Mouse (Mus musculus) lung, postnatal 0 days (tissue): ENCODE results near the gene Chd2. TPM values are rescaled to one million over a fixed set of nuclear protein-coding genes. Genes with fewer than 3 reads are reported as not detected.

ENCODE experiments used
- ATAC-seq: fragments of 200-750 bp; cut with Nextera tagmentation; 2 replicates; pipeline ENCODE4 v1.8.0; 2017; ENCODE audit warnings: moderate library complexity
- DNase-seq: peaks from one replicate; pipeline ENCODE4 v3.0.0-alpha.2; 2016; ENCODE audit warnings: low spot score
- H3K27ac ChIP-seq: fragments of 300-500 bp; sonication (generic); 2 replicates; pipeline ENCODE4 v1.5.1; 2014; ENCODE audit warnings: antibody characterized with exemption, mild to moderate bottlenecking, low read length, mixed read lengths
- H3K27me3 ChIP-seq: fragments of 300-500 bp; sonication (generic); replicated peaks from 2 replicates; pipeline ENCODE4 v1.6.1; 2014; ENCODE audit warnings: low read length, mixed read lengths; ENCODE audit not compliant: insufficient read depth
- H3K36me3 ChIP-seq: fragments of 300-500 bp; sonication (generic); 2 replicates; pipeline ENCODE4 v1.6.1; 2014; ENCODE audit warnings: low read length, mixed read lengths; ENCODE audit not compliant: insufficient read depth
- H3K4me1 ChIP-seq: fragments of 300-500 bp; sonication (generic); 2 replicates; pipeline ENCODE4 v1.6.1; 2014; ENCODE audit warnings: antibody characterized with exemption, low read depth, low read length, mixed read lengths; ENCODE audit not compliant: insufficient read depth
- H3K4me2 ChIP-seq: fragments of 300-500 bp; sonication (generic); replicated peaks from 2 replicates; pipeline ENCODE4 v1.6.1; 2014; ENCODE audit warnings: low read depth, mild to moderate bottlenecking, low read length, moderate library complexity, mixed read lengths
- H3K4me3 ChIP-seq: fragments of 300-500 bp; sonication (generic); 2 replicates; pipeline ENCODE4 v1.5.1; 2014; ENCODE audit warnings: low read depth, low read length
- H3K9ac ChIP-seq: fragments of 300-500 bp; sonication (generic); replicated peaks from 2 replicates; pipeline ENCODE4 v1.6.1; 2014; ENCODE audit warnings: low read depth, mild to moderate bottlenecking
- H3K9me3 ChIP-seq: fragments of 300-500 bp; sonication (generic); 2 replicates; pipeline ENCODE4 v1.6.1; 2016; ENCODE audit warnings: low read length, mixed read lengths
- CTCF ChIP-seq: IDR thresholded peaks from 2 replicates; pipeline ENCODE4 v1.5.1; 2016; ENCODE audit warnings: antibody characterized with exemption, mild to moderate bottlenecking
- EP300 ChIP-seq: IDR thresholded peaks from 2 replicates; pipeline ENCODE4 v1.6.1; 2016; ENCODE audit warnings: antibody characterized with exemption, mild to moderate bottlenecking, control low read depth
- WGBS: fragments of 180-500 bp; shearing (Covaris S2); extraction: QIAGEN DNeasy Blood & Tissue Kit; methylation state at CpG from one replicate; pipeline ENCODE4 v1.1.7; 2014; 5-methylcytosine and 5-hydroxymethylcytosine counted together
- polyA plus RNA-seq: library from polyadenylated mRNA; unstranded; fragments of >200 nt; fragmentation: Nextera tagmentation; extraction: Ambion mirVana; gene quantifications from 2 replicates; pipeline ENCODE4 v1.2.1, GENCODE M21; 2015

Gene Chd2
- polyA plus RNA-seq, 1 experiment from 2014 or later = 38.0 TPM

GRCm38 (mm10) chr7:73553160-73553559, 11.5 kb upstream of the Chd2 start:
- Histone ChIP-seq H3K9ac (no peak overlapping the region), H3K27ac (no peak overlapping the region), H3K4me3 (no peak overlapping the region), H3K9me3 (no peaks in the 10 kb centered on the region), H3K4me1 (peaks cover 5% of the 10 kb centered on the region; the same call in 1 of the 2 replicates), H3K36me3 (peaks cover 10% of the 10 kb centered on the region; the same call in 1 of the 2 replicates), H3K4me2 (peak overlapping the region; percentile 47; the same call in 1 of the 2 replicates), H3K27me3 (no peaks in the 10 kb centered on the region)
- no peak for DNase-seq
- no peak for TF ChIP-seq CTCF
- WGBS = 33% methylated on average over 2 of the region's 2 CpGs
- ATAC-seq = no peak

- DNase-seq (no peak), ATAC-seq (peak; percentile 41; the same call in 1 of the 2 replicates)
- 43% methylated on average over 7 of the region's 7 CpGs for WGBS
- H3K27ac ChIP-seq = no peak overlapping the region
- peaks cover 8% of the 10 kb centered on the region; the same call in 1 of the 2 replicates for H3K4me1 ChIP-seq
- no peaks in the 10 kb centered on the region for H3K9me3 ChIP-seq
- H3K27me3 ChIP-seq = no peaks in the 10 kb centered on the region
- H3K36me3 ChIP-seq = peaks cover 10% of the 10 kb centered on the region; the same call in 1 of the 2 replicates
- H3K4me2 ChIP-seq = peak overlapping the region; percentile 47
- 0 out of 2 replicates have a peak overlapping the region, but pooled peaks have one; percentile 2 for H3K9ac ChIP-seq
- no peak for TF ChIP-seq CTCF
- TF ChIP-seq EP300 = no peak
- H3K4me3 ChIP-seq = 0 out of 2 replicates have a peak overlapping the region, but pooled peaks have one; percentile 8
Observed at GRCm38 (mm10) chr7:73552054-73552750, 10.6 kb upstream of the Chd2 start.

- Histone ChIP-seq H3K27me3 (no peaks in the 10 kb centered on the region), H3K4me2 (peak overlapping the region; percentile 47; the same call in 1 of the 2 replicates), H3K9me3 (no peaks in the 10 kb centered on the region), H3K9ac (no peak overlapping the region), H3K4me1 (peaks cover 8% of the 10 kb centered on the region; the same call in 1 of the 2 replicates), H3K36me3 (peaks cover 10% of the 10 kb centered on the region; the same call in 1 of the 2 replicates), H3K27ac (no peak overlapping the region), H3K4me3 (no peak overlapping the region)
- ATAC-seq = no peak
- no peak for DNase-seq
- no peak for TF ChIP-seq CTCF
- TF ChIP-seq EP300 = no peak
Observed at GRCm38 (mm10) chr7:73551370-73551769, 9.7 kb upstream of the Chd2 start.

GRCm38 (mm10) chr7:73548051-73548450, 6.4 kb upstream of the Chd2 start:
- no peak for ATAC-seq
- H3K4me3 ChIP-seq = no peak overlapping the region
- WGBS = 72% methylated on average over 2 of the region's 2 CpGs

GRCm38 (mm10) chr7:73546561-73547510, 5.2 kb upstream of the Chd2 start:
- H3K4me2 ChIP-seq = peak overlapping the region; percentile 23
- peaks cover 10% of the 10 kb centered on the region; the same call in 1 of the 2 replicates for H3K36me3 ChIP-seq

More at GRCm38 (mm10) chr7:73548051-73548450, 6.4 kb upstream of the Chd2 start:
- no peaks in the 10 kb centered on the region for H3K27me3 ChIP-seq
- H3K36me3 ChIP-seq = peaks cover 10% of the 10 kb centered on the region; the same call in 1 of the 2 replicates
- no peak overlapping the region for H3K9ac ChIP-seq
- H3K27ac ChIP-seq = no peak overlapping the region
- peaks cover 8% of the 10 kb centered on the region; the same call in 1 of the 2 replicates for H3K4me1 ChIP-seq
- no peak for TF ChIP-seq CTCF
- no peak for TF ChIP-seq EP300
- H3K4me2 ChIP-seq = no peak overlapping the region
- no peaks in the 10 kb centered on the region for H3K9me3 ChIP-seq
- DNase-seq = no peak

GRCm38 (mm10) chr7:73545004-73545403, 3.4 kb upstream of the Chd2 start:
- DNase-seq = no peak
- Histone ChIP-seq H3K36me3 (peaks cover 6% of the 10 kb centered on the region; the same call in 1 of the 2 replicates), H3K4me2 (no peak overlapping the region), H3K4me3 (no peak overlapping the region), H3K27ac (no peak overlapping the region), H3K4me1 (peaks cover 3% of the 10 kb centered on the region; the same call in 1 of the 2 replicates), H3K9ac (no peak overlapping the region), H3K27me3 (no peaks in the 10 kb centered on the region), H3K9me3 (no peaks in the 10 kb centered on the region)
- 78% methylated on average over 4 of the region's 4 CpGs for WGBS
- no peak for TF ChIP-seq EP300
- TF ChIP-seq CTCF = no peak
- ATAC-seq = no peak

More at GRCm38 (mm10) chr7:73546561-73547510, 5.2 kb upstream of the Chd2 start:
- Histone ChIP-seq H3K27ac (no peak overlapping the region), H3K4me1 (peaks cover 3% of the 10 kb centered on the region; the same call in 1 of the 2 replicates), H3K4me3 (no peak overlapping the region), H3K27me3 (no peaks in the 10 kb centered on the region), H3K9me3 (no peaks in the 10 kb centered on the region), H3K9ac (no peak overlapping the region)
- DNase-seq (no peak), ATAC-seq (peak; percentile 21; the same call in 1 of the 2 replicates)
- WGBS = 42% methylated on average over 10 of the region's 10 CpGs
- no peak for TF ChIP-seq EP300
- no peak for TF ChIP-seq CTCF
